Mouse (Mus musculus) neutrophil, adult 5-6 weeks (primary cell): ENCODE results near the gene Ctxn1. TPM values are rescaled to one million over a fixed set of nuclear protein-coding genes. Genes with fewer than 3 reads are reported as not detected.
"Not testable (repeated sequence)": the region's sequence is repeated elsewhere in the genome, so short reads cannot be mapped to it uniquely, and the experiment has no call there.

Experiments used
- ATAC-seq: fragments of 151-379, 151-347 bp; 2 replicates; pipeline ENCODE4 v1.8.0; 2017; ENCODE audit warnings: mild to moderate bottlenecking, moderate TSS enrichment; ENCODE audit not compliant: insufficient number of reproducible peaks, poor library complexity, low FRiP score, severe bottlenecking; ENCODE audit errors: extremely low read depth
- total RNA-seq: library from RNA; stranded (forward); fragments of 200-1000 nt; gene quantifications from 2 replicates; pipeline ENCODE4 v1.2.3, GENCODE M21; 2017

Ctxn1 gene
- total RNA-seq = 0.35 TPM in 1 of 2 replicates, not detected in the other

GRCm38 (mm10) chr8:4259125-4259804 lies at the start of gene Ctxn1:
TSS of gene Ctxn1 (minus strand) at chr8:4259274.
- peak; percentile 78 for ATAC-seq

- ATAC-seq = no peak
Measured at GRCm38 (mm10) chr8:4305838-4306237, 46.8 kb upstream of the Ctxn1 start.

- no peak for ATAC-seq
Measured at GRCm38 (mm10) chr8:4304124-4304547, 45.1 kb upstream of the Ctxn1 start.

- no peak for ATAC-seq
Measured at GRCm38 (mm10) chr8:4297822-4298221, 38.7 kb upstream of the Ctxn1 start.

DNA sequence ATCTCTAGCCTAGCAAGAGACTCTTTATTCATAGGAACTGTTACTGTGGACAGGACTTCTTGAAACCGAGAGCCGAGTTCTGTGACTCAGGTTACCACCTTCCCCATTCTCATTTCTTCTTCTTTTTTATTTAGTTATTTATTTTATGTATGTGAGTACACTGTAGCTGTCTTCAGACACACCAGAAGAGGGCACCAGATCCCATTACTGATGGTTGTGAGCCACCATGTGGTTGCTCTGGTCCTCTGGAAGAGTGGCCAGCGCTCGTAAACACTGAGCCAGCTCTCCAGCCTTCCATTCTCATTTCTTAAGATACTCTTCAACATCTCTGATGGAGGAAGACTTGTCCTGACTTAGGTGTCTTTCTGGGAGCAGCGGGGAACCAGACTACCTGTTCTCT lies 33.7 kb upstream of the Ctxn1 start:
- no peak for ATAC-seq

- 0 out of 2 replicates have a peak, but pooled peaks have one; percentile 10 for ATAC-seq
Measured at GRCm38 (mm10) chr8:4276111-4276465, 17.0 kb upstream of the Ctxn1 start.

DNA sequence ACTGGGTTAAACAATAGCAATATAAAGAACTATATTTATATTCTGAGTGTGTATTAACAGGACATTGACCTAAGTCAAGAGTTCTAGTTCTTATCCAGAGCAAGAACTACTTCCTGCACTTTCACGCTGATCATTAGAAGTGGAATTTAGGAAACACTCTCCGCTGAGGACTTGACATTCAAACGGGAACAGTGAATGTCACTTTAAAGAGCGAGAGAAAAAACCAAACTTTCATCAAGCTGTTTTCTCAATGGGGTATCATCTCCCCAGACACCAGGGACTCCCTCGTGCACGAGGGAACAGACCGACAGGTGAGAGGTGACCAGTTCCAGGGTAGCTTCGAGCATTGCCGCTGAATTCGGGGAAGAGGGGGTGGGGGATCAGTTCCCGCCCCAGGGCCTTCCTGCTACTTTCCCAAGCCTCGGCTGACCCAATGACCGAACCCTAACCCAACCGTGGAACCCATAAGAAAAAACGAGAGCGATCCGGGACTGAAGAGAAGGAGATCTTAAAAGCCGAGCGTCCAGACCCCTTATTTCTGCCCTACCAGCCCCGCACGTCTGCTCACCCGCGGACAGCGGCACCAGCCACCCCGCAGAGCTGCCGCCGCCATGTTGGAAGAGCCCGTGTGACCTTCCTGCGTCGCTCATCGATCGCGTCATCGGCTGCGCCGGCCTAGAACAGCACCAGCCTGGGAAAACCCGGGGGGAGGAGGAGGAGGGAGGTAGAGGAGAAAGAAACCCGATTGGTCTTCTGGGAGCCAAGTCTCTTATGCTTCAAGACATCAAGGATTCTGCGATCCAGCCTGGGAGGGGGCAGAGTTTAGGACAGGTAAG lies 16.4 kb upstream of the Ctxn1 start, which contains the start of gene Timm44:
Timm44 (minus strand) TSS at position 639 of the 836 bp plus-strand sequence.
- ATAC-seq = peak; percentile 98

GRCm38 (mm10) chr8:4269609-4270008 lies 10.5 kb upstream of the Ctxn1 start:
- ATAC-seq = no peak

DNA sequence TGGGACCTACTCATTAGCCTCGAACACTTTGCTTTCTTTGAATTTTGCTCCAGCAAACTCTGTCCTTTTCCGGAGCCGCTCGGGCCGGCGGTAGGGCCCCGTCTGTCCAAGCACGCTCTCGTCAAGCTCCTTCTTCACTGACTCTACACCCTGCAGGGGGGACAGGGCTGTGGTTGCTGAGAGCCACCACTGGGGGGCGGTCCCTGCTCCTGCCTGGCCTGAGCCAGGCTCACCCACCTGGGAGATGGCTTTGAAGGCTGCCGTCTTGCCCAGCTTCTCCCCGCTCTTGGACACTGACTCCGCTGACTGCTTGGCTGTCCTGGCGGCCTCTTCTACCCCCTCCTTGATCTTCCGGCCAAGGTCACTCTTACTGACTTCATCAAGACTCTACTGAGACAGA lies 8.6 kb upstream of the Ctxn1 start:
- 0 out of 2 replicates have a peak, but pooled peaks have one; percentile 15 for ATAC-seq

DNA sequence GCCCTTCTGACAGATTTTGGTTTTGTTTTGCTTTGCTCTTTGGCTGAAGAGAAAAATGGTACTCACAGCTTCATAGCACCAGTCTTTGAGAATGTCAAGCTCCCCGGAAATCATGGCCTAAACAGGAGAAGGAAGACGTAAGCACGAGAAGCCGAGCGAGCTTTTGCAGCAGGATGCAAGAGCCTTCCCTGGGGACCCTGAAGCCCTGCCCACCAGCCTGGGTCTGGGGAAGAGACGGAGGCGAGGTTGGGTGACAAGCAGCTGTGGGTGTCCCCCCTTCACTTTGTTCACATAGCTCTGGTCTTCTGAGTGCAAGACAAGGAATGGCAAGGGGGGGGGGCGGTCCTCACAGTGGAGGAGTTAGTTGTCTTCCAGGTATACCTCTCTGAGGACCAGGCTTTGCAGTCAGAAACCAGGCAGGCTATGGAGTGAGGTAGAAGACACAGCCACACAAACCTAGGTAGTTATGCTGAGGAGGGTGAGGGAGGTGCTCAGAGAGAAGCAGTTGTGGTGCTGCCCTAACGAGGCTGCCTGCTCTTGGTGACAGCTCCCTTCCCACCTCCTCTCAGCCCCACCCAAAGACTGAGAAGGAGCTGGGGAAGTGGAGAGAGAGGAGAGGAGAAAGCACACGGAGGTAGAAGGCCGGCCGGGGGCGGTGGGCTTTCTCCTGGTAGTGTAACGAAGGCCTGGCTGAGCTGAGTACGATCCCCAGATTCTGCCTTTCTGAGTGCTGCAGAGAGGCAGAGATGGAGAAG lies 6.3 kb upstream of the Ctxn1 start:
- no peak for ATAC-seq

DNA sequence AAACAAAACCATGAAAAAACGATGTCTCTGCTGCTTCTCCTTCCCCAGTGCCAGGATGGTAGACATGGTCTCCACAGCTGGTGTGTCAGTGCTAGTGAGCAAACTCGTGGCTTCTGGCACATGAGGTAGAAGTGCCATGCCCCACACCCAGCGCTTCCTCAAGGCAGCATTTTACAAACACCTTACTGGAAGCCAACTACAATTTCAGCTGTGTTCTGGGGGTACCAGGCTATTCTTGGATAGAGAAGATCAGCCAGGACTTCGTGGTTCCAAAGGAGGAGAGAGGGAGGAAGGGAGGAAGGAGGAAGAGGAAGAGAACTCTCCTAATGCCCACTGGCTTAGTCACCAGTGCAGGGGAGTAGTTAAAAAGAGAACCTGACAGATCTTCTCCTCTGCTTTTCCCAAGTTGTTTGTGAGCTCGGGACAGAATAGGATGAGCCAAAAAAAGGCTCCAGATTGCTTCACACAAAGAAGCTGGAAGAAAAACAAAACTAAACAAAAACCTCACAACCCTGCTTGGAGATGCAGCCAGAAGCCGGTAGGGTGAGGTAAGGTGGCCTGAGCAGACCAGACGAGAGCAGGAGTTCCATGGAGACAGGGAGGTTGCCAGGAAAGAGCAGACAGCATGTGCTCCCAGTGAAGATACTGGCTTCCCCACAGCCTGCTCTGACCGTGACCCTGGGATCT lies 4.2 kb upstream of the Ctxn1 start:
- no peak for ATAC-seq

GRCm38 (mm10) chr8:4259805-4260170 lies 714 bp upstream of the Ctxn1 start:
- no peak for ATAC-seq

GRCm38 (mm10) chr8:4258678-4259077 lies 396 bp downstream of the Ctxn1 start:
- ATAC-seq = no peak

DNA sequence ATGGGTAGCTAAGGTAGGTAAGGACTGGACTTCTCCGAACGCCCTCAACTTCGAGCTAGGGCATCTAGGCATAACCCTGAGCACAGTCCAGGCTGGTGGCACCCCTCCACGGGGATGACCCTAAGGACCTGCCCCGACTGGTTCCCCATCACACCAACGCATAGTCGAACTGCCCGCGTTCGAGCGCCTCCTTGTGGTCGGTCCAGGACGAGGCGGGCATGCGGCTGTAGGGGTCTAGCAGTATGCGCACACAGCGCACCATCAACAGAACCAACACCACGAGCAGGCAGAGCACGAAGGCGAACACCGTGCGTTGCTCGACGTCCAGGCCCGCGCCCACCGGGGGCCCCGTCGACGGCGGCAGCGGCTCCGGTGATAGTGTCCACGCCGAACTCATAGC lies 841 bp downstream of the Ctxn1 start:
- peak; percentile 59 for ATAC-seq

- no peak for ATAC-seq
Measured at GRCm38 (mm10) chr8:4257350-4257749, 1.7 kb downstream of the Ctxn1 start.

DNA sequence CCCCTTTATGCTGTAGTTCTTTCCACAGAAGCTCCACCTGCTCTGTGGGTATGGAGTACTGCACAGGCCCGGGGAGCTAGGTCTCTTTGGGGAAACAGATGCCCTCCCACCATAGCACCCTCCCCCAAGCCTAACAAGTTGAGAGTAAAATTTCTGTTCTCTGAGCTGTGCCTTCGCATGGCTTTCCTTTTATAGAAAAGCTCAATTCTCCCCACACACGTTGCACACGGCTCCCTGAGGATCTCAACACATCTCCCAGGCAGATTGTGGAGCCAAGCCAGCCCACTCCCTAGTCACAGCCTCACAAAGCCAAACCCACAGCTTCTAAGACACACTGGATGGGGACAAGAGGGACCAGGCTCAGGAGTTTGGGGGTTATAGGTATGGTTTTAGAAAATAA lies 2.2 kb downstream of the Ctxn1 start:
- ATAC-seq = no peak

DNA sequence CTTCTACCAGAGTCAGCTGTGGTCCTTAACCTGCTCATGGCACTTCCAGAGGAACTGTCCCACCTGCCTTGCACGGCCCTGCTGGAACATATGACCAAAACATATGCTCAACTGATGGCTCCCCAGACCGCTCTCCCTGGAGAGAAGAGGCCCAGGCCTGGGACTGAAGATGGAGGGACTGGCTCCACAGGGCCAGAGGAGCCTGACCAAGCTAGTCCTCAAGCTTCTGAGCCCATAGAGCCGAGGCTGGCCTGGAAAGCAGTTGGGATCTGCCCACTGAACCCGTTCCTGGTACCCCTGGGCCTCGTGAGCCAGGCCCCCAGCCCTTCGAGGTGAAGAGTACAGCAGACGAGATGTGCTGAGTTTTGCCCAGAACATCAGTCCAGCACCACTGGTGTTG lies 3.6 kb downstream of the Ctxn1 start:
- ATAC-seq = not testable (repeated sequence)

DNA sequence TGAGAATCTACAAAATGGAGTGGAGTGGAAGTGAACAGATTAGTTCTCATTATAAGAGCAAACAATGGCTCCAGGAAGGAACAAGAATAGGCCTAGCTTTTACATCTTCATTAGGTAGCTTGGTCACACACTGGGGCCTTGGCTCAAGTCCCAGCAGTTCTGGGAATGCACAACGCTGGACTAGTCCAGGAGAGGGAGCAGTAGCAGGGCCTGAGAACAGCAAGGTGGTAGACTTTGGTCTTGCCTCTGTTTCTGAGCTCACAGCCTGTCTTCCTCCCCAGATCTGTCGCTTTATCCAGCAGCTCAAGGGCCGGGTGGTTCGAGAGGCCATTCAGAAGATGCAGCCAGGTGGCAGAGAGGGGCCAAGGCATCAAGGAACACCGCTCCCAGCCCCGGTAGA lies 5.1 kb downstream of the Ctxn1 start:
- ATAC-seq = no peak
